Mouse (Mus musculus): ENCODE data around the gene Csf1. TPM values are rescaled to one million over a fixed set of nuclear protein-coding genes. Genes with fewer than 3 reads are reported as not detected.

Csf1 gene
- polyA plus RNA-seq, 1 experiment: not detected

DNA sequence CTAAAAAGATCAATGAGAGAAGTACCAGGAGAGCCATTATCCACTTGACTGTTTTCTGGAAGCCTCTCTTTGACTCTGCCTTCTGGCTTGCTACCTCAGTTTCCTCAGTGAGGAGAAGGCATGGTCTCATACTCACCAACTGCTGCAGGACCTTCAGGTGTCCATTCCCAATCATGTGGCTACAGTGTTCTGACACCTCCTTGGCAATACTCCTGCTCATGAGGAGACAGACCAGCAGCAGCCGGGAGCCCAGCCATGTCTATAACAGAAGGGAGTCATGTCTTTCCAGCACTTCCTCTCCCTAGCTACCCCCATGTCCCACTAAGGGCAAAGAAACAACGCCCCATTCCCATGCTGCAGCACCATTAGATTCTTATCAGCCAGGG lies 3.8 kb downstream of the Csf1 start:
- WGBS: 89% methylated on average over 2 of the region's 2 CpGs
- Histone ChIP-seq H3K4me3 (ENCODE audit: insufficient read depth, low read depth, low read length) (no peak overlapping the region), H3K27ac (ENCODE audit: insufficient read depth, low read depth, low read length) (no peak overlapping the region), H3K4me1 (ENCODE audit: control insufficient read depth, insufficient read depth, low read length) (peaks cover 19% of the 10 kb centered on the region)
- TF ChIP-seq CTCF (IDR thresholded peaks at IDR 0.05; ENCODE audit: insufficient read depth, low read depth, low read length) (no peak), POLR2A (IDR thresholded peaks at IDR 0.05; ENCODE audit: insufficient read depth, low read depth, low read length) (no peak)

DNA sequence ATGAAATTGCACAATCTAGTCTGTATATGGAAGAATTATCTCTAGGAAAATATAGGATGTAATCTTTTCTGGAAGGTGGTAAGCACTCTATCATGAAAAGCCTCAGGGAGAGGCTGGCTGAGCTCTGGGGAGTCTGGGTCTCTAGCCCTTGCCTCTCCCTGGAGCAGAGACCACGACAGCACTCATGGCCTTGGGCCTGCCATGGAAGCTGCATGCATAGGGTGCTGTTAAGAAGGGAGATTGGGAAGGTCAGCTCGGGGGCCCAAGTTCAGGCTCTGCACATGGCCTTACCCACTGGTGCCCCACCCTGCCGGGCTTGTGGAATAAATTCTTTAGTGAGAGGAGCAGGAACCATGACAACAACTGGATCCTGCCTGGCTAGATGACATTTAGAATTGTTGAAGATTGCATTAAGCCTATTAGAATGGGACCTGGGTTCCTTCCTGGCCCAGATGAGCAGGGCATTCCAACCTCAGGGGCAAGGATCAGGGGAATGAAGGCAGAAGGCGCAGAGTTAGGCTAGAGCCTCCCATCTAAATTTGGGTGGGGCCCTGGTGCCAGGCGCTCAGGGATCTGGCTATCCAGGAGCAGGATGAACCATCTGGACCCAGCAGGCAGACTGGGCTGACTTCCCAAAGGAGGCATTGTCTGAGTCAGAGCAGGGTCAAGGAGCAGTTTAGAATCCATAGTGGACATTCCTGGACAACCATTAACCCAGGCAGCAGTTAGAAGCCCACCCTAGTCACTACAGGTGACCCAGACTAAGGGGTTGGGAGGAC lies 4.4 kb downstream of the Csf1 start:
- Histone ChIP-seq H3K27ac (ENCODE audit: insufficient read depth, low read depth, low read length) (no peak overlapping the region), H3K4me3 (ENCODE audit: insufficient read depth, low read depth, low read length) (no peak overlapping the region), H3K4me1 (ENCODE audit: control insufficient read depth, insufficient read depth, low read length) (peaks cover 22% of the 10 kb centered on the region)
- 76% methylated on average over 5 of the region's 5 CpGs for WGBS
- TF ChIP-seq CTCF (IDR thresholded peaks at IDR 0.05; ENCODE audit: insufficient read depth, low read depth, low read length) (no peak), POLR2A (IDR thresholded peaks at IDR 0.05; ENCODE audit: insufficient read depth, low read depth, low read length) (no peak)

DNA sequence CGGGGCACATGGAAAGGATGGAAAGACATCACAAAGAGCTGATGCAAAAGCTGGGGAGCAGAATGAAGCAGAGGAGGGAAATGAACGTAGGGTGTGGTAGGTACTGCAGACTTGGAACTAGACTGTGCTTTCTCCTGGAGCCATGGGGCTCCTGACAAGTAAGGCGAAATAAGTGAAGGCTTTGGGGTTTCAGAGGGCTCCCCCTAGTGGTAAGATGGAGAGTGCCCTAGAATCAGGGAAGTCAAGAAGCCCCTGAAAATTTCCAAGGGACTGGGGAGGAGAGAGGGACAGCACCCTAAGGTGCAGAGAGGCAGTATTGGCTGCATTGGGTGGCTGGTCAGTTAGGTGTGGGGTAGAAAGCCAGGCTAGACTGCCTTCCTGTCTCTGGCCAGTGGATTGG lies 5.6 kb downstream of the Csf1 start:
- Histone ChIP-seq H3K27ac (ENCODE audit: insufficient read depth, low read depth, low read length) (no peak overlapping the region), H3K4me3 (ENCODE audit: insufficient read depth, low read depth, low read length) (no peak overlapping the region), H3K4me1 (ENCODE audit: control insufficient read depth, insufficient read depth, low read length) (peaks cover 17% of the 10 kb centered on the region)
- 62% methylated on average over 3 of the region's 3 CpGs for WGBS
- TF ChIP-seq CTCF (IDR thresholded peaks at IDR 0.05; ENCODE audit: insufficient read depth, low read depth, low read length) (no peak), POLR2A (IDR thresholded peaks at IDR 0.05; ENCODE audit: insufficient read depth, low read depth, low read length) (no peak)

GRCm38 (mm10) chr3:107751607-107752006 lies 8.7 kb downstream of the Csf1 start:
- WGBS: 76% methylated on average over 3 of the region's 3 CpGs
- TF ChIP-seq CTCF (IDR thresholded peaks at IDR 0.05; ENCODE audit: insufficient read depth, low read depth, low read length): no peak
- no peak for TF ChIP-seq POLR2A (IDR thresholded peaks at IDR 0.05; ENCODE audit: insufficient read depth, low read depth, low read length)
- Histone ChIP-seq H3K4me1 (ENCODE audit: control insufficient read depth, insufficient read depth, low read length) (peaks cover 5% of the 10 kb centered on the region; the same call in 1 of the 2 replicates), H3K4me3 (ENCODE audit: insufficient read depth, low read depth, low read length) (no peak overlapping the region), H3K27ac (ENCODE audit: insufficient read depth, low read depth, low read length) (no peak overlapping the region)

DNA sequence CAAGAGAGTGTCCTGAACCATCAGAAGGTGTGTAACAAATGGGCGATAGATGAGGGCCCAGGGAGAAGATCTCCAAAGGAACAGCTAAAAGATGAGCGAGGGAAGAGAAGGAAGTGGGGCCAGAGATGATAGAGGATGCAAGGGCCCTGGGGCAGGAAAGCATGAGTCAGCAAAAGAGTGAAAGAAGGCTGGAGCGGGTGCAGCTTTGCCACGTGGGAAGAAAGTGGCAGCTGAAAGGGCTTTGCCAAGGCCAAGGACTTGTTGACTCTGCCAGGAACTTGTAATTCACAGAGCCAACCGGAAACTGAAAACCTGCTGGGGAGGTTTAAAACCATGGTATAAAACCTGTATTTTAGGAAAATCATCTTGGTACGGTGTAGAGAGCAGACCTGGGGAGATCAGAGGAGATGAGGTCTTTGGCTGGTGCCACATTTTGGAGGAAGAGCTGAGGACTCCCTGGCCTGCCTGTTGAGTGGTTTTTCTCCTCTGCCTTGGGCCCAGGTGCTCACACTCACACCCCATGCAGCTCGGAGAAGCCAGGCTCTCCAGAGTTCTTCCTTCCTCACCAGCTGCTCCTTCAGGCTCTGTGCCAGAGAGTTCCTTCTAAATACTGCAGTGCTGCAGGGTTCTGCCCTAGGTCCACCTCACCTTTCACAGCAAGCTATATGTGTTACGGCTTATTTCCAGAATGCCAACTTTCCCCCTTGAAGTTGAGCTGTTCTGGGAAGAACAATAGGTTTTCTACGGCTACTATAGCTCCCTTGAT lies 9.3 kb downstream of the Csf1 start:
- TF ChIP-seq CTCF (IDR thresholded peaks at IDR 0.05; ENCODE audit: insufficient read depth, low read depth, low read length) (no peak), POLR2A (IDR thresholded peaks at IDR 0.05; ENCODE audit: insufficient read depth, low read depth, low read length) (no peak)
- Histone ChIP-seq H3K4me1 (ENCODE audit: control insufficient read depth, insufficient read depth, low read length) (peaks cover 3% of the 10 kb centered on the region; the same call in 1 of the 2 replicates), H3K4me3 (ENCODE audit: insufficient read depth, low read depth, low read length) (no peak overlapping the region), H3K27ac (ENCODE audit: insufficient read depth, low read depth, low read length) (no peak overlapping the region)
- WGBS: 68% methylated on average over 9 of the region's 9 CpGs

- TF ChIP-seq POLR2A (IDR thresholded peaks at IDR 0.05; ENCODE audit: insufficient read depth, low read depth, low read length) (no peak), CTCF (IDR thresholded peaks at IDR 0.05; ENCODE audit: insufficient read depth, low read depth, low read length) (no peak)
- 67% methylated on average over 4 of the region's 4 CpGs for WGBS
- H3K4me3 ChIP-seq (ENCODE audit: insufficient read depth, low read depth, low read length): no peak overlapping the region
- peaks cover 3% of the 10 kb centered on the region; the same call in 1 of the 2 replicates for H3K4me1 ChIP-seq (ENCODE audit: control insufficient read depth, insufficient read depth, low read length)
- H3K27ac ChIP-seq (ENCODE audit: insufficient read depth, low read depth, low read length): no peak overlapping the region
Measured at GRCm38 (mm10) chr3:107749446-107749845, 10.8 kb downstream of the Csf1 start.

- Histone ChIP-seq H3K27ac (ENCODE audit: insufficient read depth, low read depth, low read length) (no peak overlapping the region), H3K4me3 (ENCODE audit: insufficient read depth, low read depth, low read length) (no peak overlapping the region), H3K4me1 (ENCODE audit: control insufficient read depth, insufficient read depth, low read length) (peaks cover 5% of the 10 kb centered on the region; the same call in 1 of the 2 replicates)
- WGBS: 87% methylated on average over 14 of the region's 14 CpGs
- no peak for TF ChIP-seq CTCF (IDR thresholded peaks at IDR 0.05; ENCODE audit: insufficient read depth, low read depth, low read length)
- TF ChIP-seq POLR2A (IDR thresholded peaks at IDR 0.05; ENCODE audit: insufficient read depth, low read depth, low read length): no peak
Measured at GRCm38 (mm10) chr3:107748260-107748955, 11.9 kb downstream of the Csf1 start.

DNA sequence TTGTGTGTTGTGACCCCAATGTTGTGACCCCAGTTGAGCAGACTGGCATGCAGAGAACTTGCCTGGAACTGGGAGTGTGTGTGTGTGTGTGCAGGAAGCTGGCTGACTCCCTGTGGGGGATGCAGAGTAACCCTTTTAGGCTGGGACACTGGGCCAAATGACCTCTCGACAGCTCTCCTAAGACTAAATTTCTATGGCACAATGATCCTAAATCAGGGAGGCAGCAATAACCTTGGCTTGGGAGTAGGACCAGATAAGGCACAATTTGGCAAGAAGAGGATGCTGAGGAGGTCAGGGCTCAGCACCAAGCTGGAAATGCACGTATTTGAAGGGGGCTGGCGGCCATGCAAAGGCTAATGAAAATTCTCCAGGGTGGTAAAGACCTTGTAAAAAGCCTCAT lies 14.2 kb downstream of the Csf1 start:
- H3K27ac ChIP-seq (ENCODE audit: insufficient read depth, low read depth, low read length): no peak overlapping the region
- H3K4me3 ChIP-seq (ENCODE audit: insufficient read depth, low read depth, low read length): no peak overlapping the region
- peaks cover 12% of the 10 kb centered on the region for H3K4me1 ChIP-seq (ENCODE audit: control insufficient read depth, insufficient read depth, low read length)
- 84% methylated on average over 3 of the region's 3 CpGs for WGBS
- TF ChIP-seq POLR2A (IDR thresholded peaks at IDR 0.05; ENCODE audit: insufficient read depth, low read depth, low read length) (no peak), CTCF (IDR thresholded peaks at IDR 0.05; ENCODE audit: insufficient read depth, low read depth, low read length) (no peak)

All from olfactory bulb, adult 2 months (tissue).